Mouse (Mus musculus): ENCODE results near the gene Hira.
"Not testable (repeated sequence)": the region's sequence is repeated elsewhere in the genome, so short reads cannot be mapped to it uniquely, and the experiment has no call there.

Hira gene

DNA sequence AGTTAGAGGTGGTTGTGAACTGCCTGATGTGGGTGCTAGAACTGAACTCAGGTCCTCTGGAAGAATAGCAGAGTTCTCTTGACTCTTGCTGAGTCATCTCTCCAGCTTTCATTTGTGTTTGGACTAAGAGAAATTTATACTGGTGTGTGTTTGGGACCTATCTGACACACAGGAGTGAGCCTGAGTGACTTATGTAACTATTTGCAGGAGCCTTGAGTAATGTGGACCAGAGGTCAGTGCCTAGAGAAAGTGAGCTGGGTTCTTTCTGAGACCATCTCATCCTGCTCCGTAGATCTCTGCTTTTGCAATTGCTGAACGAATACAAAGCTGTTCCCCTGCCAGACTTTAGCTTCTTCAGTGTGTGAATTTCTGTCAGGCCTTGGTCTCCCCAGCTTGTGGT, 44.9 kb downstream of the Hira start:
- DNase-seq (ENCODE audit: low spot score) = no peak

DNA sequence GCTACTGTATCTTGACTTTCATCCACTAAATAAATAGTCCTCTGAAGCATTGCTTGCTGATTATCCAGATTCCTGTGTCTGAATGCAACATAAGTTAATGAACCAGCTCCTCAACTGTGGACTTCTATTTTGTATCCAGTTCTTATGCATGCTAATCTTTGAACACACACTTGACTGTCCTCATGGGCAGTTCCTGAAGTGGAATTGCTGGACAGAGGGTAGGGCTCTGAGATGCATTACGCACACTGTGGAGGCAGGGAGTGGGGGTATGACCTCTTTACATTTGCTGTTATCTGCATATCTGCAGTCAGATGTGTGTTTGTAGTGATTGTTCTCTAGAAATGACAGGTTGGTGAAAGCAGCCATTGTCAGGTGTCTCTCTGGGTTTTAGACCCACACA, 51.1 kb downstream of the Hira start:
- DNase-seq (ENCODE audit: low spot score) = no peak

DNA sequence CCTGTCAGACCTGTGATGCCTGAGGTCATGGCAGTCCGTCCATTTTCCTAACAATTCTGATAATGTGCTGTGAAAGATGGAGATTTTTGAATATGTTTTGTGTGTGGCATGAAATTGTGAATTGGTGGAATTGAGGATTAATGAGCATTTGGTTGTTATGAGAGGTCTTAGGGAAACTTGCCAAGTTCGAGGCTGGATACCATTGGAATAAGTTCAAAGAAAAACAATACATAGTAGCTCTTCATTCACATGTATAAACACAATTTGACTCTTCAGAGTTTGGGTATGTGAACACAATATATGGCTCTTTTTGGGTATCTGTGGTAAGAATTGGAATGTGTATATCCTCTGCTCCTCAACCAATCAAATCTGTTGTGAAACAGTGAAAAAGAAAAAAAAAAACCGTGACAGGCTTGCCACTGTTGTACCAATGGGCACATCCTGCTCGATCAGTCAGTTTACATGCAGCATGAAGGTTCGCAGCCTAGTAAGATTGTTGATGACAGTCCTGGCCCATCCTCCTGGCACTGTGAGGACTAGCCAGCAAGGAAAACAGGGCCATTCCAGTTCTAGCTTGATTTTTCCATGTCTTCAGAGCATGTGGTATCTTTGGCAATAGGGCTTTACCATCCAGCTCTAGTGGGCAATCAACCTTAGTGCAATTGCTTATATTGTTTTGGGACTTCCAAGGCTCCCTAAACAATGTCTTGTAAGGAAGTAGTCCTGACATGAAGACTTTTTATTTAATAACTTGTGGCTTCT, 61.7 kb downstream of the Hira start:
- no peak for DNase-seq (ENCODE audit: low spot score)

DNA sequence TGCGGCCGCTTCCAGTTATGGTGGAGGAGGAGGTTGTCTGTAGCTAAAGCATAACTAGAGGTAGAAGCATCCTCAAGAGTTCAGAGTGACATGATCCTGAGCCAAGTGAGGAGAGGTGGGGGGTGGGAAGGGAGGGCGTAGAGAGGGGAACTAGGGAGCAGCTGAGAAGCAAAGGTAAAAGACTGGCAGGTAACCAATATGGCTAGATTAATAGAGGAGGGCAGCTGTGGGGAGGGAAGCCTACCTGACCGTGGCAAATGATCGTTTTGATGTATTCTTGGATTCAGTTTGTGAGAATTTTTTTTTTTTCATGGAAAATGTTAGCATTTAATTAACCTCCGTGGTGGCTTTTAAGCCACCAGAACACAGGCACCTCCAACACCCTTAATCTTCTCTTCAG, 67.1 kb downstream of the Hira start:
- no peak for DNase-seq (ENCODE audit: low spot score)

DNA sequence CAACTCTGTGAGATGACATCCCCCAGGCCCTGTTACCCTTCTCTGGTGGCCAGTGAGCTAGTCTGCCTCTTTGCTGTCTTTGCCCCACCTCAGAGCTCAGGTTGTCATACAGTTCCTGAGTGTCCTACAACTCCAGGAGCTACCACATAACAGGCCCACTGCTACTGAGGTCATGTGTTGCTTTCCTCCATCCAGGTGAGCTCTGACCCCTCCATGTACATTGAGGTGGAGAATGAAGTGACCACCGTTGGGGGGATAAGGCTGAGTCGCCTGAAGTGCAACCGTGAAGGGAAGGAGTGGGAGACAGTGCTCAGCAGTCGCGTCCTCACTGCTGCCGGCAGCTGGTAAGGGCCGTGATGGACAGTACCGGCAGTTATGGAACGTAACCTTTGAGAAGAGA, 72.1 kb downstream of the Hira start:
- no peak for DNase-seq (ENCODE audit: low spot score)

DNA sequence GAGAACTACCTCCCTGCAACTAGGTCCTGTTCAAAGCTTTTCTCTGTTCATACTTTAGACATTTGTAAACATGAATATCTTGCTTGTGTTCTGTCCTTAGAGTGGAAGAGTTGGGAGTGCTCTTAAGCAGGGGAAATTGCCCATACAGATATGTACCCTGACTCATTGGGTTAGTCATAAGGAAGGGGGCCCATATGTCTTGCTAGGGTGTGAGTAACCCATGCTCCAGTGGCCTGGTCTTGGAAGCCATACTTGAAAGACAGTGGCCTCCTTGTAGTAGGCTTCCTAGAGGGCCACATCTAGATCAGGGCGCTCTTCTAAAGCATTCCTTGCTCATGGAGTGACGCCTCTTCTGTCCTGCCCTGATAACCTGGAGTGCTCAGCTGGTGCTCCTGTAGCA, 73.5 kb downstream of the Hira start:
- no peak for DNase-seq (ENCODE audit: low spot score)

DNA sequence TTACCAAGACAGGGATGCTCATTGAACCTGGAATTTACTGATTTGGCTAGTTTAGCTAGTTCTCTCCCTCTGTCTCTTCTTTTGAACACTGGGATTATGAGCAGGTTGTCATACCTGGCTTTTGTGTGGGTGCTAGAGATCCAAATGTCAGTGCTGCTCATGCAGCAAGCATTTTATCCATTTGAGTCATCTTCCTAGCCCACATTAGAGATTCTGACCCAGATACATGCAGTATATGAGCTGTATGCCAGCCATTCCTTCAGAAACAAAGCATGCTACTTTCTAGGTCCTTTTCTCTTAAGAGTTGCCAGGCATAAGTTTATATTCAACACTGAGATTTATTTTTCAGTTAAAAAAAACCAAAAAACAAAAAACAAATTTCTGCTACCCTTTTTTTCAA, 76.0 kb downstream of the Hira start:
- DNase-seq (ENCODE audit: low spot score) = no peak

DNA sequence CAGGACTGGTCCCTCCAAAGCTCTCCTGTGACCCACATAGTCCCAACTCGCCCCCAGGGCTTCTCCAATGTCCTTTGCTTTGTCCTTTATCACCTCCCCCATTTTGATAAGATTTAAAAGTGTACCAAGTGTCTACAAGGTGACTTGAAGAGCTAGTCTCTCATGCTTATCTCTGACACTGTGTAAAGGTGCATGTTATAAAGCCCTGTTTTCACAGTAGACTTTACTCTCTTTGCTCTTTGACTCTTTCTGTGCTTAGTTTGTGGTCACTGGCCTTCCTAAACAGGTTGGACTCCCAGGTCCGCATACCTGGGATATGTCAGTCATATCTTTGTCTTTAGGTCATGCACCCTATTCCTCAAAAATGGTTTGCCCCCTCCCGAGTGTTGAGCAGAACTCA, 78.2 kb downstream of the Hira start:
- no peak for DNase-seq (ENCODE audit: low spot score)

DNA sequence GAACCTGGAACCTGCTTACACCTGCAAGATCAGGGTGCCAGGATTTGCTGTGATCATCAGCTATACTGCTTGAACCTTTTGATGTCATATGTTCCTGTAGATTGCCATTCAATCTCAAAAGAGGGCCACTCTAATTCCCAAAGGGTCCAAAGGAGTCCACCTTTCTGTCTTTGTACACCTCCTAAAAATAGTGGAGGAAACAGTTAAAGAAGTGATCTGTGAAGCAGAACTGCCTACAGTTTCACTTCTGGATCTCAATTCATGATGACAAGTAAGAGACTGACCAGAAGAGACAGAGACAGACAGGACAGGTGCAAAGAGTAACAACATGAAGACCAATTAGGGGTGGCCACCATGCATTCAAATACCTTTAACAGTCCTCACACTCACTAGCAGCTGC, 86.6 kb downstream of the Hira start:
- no peak for DNase-seq (ENCODE audit: low spot score)

DNA sequence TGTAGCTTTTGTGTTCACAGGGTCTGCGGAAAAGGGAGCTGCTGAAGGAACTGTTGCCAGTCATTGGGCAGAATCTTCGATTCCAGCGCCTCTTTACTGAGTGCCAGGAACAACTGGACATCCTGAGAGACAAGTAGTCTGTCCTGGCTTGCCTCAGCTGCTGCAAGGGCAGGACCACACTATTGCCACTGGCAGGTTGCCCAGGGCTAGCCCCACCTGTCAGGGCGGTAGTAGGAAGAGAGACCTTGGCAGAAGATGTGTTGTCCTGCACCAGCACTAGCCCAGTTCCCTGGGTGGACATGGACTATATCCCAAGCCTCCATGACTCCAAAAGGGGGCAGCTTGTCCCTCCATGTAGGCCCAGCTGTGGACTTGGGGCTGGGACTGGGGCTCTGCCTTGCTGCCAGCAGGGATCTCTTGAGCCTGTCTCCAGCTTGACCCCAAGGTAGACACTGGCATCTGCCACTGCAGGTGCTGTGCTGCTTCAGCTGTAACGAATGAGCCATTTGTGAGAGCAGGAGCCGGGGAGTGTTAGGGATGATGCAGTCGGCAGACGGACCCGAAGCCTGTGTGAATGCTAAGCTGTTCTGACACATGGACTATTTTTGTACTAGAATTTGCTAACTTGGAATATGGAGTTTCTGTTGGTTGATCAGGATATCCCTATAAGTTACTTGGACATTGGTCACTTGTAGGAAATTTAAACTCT, 92.7 kb downstream of the Hira start:
- no peak for DNase-seq (ENCODE audit: low spot score)

DNA sequence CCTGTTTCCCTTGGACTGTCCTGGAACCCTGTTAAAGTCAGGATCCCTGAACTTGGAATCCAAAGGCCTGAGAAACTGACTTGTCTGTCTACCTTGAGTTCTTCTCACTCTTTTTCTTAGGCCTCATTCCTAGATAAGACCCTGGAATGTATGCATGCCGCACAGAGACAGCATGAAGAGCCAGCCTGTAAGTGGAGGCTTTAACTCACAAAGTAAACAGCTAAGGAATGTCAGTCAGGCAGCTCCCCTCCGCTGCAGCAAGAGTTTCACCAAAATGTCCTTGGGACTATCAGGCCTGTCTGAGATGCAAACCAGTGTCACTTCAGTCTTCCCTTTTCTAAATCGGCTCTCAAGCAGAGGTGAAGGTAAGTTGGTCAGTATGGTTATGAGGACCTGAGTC, 94.0 kb downstream of the Hira start:
- no peak for DNase-seq (ENCODE audit: low spot score)

DNA sequence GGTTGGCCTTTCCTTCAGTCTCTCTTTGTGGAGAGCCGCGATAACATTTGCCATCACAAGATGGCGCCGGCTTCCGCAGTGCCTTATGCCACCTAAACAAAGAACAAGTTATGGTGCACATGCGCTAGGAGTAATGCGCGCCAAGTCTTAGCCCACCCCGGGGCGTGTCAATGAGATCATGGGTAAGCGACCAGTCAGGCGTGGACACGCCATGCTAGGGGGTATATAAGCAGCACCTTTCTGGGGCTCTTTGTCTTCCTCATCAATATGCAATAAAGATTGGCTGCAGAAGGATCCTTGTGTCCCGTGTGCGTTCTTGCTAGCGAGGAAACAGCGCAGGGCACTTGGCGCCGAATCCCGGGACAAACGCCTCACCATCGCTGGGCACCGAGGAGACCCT, 98.8 kb downstream of the Hira start:
- not testable (repeated sequence) for DNase-seq (ENCODE audit: low spot score)

DNA sequence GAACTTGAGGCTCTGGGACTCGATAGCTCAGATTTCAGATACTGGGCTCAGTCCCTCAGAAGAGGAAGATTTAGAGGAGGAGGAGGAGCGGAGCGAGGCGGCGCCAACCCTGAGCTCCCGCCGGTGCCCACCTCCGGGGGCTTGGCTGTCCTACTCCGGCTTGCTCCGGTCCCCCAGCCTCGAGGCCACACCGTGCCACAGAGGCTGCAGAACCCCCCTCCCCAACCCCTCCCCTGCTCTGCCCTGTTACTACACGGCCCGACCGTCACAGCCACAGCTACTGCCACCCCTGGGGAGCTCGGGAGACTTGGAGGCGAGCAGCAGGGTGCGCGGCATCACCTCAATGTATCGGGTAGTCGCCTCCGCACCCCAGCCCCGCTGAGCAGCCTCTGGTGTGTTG, 99.5 kb downstream of the Hira start:
- DNase-seq (ENCODE audit: low spot score) = no peak

DNA sequence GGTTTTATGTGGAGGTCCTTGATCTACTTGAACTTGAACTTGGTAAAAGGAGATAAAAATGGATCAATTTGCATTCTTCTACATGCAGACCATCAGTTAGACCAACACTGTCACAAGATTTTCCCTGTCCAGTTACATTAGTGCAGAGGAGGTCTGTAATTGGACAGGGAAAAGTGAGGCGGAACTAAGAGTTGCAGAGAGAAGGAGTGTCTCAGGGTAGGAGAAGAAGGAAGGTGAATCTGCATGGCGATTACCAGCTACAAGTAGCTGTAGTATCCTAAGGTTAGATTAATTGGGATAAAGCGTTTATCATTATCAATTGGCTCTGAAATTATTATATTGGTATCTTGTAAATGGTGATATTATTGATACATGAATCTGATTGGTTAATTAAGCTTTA, 109.5 kb downstream of the Hira start:
- DNase-seq (ENCODE audit: low spot score) = no peak

DNA sequence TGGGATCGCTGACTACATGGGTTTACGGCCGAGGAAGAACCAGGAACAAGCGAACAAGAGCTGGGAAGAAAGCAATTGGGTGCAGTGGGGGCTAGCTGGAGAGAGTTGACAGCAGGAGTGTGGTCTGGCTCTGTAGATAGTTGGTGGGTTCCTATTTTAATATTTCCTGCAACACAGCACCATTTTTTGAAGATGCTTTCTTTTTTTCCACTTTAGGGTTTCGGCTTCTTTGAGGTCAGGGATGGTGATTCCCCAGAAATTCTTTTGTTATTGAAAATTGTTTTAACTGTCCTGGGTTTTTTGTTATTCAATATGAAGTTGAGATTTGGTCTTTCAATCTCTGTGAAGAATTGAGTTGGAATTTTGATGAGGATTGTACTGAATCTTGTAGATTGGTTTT, 110.0 kb downstream of the Hira start:
- DNase-seq (ENCODE audit: low spot score) = no peak

DNA sequence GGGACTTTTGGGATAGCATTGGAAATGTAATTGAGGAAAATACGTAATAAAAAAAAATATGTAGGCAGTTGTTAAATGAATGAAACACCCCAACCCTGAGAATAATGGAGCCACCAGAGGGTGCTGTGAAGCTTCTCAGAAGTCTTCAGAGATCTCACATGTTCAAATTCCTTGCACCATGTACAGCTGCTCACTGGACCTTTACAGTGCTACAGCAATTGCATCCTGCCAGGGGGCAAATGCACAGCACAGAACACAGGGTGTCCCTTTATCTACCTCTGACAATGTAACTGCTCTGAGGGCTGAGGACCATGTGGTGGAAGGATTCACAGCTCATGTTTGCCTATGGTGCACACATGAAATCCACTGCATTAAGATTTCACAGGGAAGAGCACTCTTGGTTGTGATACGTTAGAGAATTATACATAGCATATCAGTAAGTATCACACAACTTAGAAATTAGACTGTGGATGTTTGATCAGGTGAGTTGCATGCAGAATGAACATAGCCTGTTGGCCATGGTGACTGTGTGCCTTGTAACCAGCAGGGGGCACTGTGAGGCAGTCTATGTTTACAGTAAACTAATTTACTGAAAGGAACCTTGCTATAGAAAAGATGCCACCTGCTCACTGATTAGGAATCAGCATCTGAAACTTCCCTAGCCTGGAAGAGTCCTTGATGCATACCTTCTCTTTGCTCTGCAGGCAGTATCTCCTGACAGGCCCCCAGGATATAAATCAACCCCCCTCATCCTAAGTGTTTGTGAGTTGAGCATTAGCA, 126.0 kb downstream of the Hira start:
- not testable (repeated sequence) for DNase-seq (ENCODE audit: low spot score)

DNA sequence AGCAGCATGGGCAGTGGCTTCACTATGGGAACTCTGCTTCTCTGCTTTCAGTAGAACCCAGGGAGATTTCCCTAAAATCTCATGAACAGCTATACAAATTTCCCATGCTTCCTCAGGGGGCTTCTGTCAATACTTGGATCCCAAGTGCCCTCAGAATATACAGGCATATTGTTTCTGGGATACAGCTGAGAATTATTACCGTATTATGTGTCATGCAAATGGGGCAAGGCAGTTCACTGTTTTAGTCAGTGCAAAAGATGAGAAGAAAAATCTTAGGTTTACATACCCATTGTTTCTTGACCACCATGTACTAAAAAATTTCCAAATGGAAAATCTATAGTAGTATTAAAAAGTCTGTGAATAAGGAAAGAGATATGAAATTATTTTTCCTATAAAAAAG, 126.9 kb downstream of the Hira start:
- DNase-seq (ENCODE audit: low spot score) = no peak

DNA sequence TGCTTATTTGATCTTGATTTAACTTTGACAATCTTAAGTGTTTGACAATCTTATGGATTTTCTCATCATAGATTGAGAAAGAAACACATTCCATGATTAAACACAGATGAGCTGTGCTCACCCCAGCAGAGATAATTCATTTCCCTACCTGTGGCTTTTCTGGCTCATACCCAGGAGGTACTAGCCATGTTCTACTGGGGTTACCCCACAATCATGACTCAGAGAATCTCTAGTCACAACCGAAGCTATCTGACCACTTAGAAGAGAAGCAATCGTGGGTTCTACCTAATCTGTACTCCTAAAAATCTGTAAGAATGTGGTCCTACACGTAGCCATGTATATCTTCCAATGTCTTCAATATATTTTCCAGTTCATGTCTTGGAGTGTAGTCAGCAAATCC, 128.5 kb downstream of the Hira start:
- no peak for DNase-seq (ENCODE audit: low spot score)

DNA sequence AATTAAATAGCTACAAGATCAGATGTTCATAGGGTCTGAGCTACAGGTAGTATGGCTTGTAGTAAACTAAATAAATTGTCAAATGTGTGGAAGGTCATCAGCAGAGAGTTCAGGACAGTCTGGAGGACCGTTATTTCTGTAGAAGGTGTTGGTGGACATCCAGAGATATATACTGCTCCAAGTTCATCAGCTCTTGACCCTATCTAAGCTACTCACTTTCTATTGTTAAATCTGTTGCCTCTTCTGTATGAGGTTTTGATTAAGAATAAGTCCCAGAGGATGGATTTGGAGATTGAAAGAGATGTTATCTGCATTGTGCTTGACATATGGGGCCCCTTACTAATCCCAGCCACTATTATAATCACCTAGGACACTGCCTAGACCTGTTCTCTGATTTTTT, 129.9 kb downstream of the Hira start:
- no peak for DNase-seq (ENCODE audit: low spot score)

DNA sequence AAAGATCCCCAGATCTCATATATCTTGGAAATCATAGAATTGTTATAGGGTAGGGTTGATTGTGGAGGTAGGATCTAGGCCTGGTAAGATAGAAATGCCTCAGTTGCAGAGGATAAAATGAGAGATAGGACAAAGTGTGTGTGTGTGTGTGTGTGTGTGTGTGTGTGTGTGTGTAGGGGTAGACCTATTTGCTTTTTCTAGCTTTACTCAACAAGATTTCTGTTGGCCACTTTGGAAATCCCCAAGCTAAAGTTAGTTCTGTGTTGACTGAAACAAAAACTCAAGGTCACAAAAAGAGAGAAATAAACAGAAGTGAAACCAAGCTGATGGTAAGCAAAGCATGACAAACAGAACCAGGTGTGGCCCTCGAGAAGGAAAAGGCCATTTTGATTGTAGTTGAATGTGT, 130.4 kb downstream of the Hira start:
- DNase-seq (ENCODE audit: low spot score) = not testable (repeated sequence)

DNA sequence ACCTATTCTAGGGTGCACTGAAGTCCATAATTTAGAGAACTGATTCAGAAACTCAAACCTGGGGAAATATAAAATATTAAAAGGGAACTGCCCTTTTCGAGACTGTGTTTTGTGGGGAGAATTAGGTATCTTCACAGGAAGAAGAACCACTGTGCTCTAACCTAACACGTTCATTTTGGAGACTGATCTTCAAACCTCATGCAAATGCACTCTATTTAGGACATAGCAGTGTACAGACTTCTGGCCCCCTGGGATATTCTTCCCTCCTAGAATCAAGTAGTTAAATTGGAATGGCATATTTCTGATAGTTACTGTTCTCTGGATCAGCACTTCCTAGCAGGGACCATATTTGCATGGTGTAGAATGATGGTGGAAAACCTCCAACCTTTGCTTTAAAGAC, 133.9 kb downstream of the Hira start:
- no peak for DNase-seq (ENCODE audit: low spot score)

DNA sequence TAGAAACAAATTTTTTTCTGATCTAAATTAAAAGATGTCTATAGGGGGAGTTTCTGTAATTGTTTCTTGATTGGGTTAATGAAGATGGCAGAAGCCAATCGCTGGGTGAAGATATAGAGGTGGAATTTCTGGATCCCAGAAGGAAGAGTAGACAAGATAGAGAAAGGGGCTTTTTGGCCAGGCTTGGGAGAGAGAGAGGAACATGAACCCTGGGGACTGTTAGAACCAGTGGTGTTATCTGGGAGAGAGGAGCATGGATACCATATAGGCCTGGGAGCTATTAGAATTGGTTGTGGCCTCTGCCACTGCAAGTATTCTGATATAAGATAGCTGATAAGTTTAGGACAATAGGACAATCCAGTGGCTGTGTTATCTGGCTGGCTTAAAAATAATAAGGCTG, 136.7 kb downstream of the Hira start:
- DNase-seq (ENCODE audit: low spot score) = no peak

DNA sequence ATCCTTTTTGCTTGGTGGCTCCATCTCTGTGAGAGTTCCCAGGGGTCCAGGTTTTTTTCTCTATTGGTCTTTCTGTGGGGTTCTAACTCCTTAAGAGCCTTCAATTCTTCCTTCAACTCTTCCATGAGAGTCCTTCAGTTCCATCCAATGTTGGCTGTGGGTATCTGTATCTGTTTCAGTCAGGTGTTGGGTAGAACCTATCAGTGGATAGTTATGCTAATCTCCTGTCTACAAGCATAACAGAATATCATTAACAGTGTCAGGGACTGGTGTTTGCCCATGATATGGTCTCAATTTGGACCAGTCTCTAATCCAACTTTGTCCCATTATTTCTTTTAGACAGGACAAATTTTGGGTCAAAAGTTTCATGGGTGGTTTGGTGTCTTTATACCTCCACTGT, 137.8 kb downstream of the Hira start:
- no peak for DNase-seq (ENCODE audit: low spot score)
